Mouse (Mus musculus): ENCODE results near the gene Nicn1.

Nicn1 gene

DNA sequence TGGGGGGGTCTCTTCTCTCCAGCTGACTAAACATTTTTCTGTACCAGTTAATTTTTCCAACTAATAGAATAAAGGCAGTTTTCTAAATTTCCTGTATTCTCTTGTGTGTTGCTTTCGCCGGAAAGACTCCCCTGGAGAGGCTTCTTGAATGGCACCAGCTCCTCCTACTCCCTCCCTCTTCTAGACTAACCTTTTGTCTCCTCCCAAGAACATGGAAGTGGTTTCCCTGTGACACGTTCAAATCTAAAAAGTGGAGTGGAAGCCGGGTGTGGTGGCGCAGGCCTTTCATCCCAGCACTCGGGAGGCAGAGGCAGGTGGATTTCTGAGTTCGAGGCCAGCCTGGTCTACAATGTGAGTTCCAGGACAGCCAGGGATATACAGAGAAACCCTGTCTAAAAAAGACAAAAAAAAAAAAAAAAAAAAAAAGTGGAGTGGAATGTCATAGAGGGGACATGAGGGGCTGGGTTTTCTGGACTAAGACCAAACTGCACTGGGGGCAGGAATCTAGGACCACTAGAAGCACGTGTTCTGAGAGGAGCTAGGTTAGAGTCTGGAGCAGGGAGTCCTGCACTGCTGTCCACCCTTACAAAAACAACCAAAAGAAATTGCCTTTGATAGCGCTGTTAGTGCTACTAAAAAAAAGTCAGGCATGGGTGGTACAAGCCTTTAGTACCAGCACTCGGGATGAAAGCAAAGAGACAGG is 47.8 kb downstream of the Nicn1 start:
- no peak for DNase-seq (ENCODE audit: low read depth)

DNA sequence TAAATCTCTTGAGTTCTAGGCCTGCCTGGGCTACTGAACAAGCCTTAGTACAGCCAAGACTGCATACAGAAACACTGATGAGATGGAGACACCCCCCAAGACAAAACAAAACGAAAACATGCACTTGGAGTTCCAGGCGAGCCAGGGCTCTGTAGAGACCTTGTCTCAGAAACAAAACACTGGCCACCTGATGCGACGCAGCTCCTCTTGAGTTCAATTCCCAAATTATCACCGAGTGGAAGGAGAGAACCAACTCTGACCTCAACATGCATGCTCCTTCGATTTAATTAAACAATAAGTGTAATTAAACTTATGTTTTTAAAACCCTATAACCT is 48.3 kb downstream of the Nicn1 start:
- no peak for DNase-seq (ENCODE audit: low read depth)

- peak; percentile 96 for DNase-seq (ENCODE audit: low read depth)
These were observed 48.9 kb downstream of the Nicn1 start, which contains the start of gene Gpx1 for GRCm38 (mm10) chr9:108338886-108339781. TSS of gene Gpx1 (plus strand) at chr9:108338903.

GRCm38 (mm10) chr9:108339886-108340257 is 49.6 kb downstream of the Nicn1 start:
- peak; percentile 47 for DNase-seq (ENCODE audit: low read depth)

DNA sequence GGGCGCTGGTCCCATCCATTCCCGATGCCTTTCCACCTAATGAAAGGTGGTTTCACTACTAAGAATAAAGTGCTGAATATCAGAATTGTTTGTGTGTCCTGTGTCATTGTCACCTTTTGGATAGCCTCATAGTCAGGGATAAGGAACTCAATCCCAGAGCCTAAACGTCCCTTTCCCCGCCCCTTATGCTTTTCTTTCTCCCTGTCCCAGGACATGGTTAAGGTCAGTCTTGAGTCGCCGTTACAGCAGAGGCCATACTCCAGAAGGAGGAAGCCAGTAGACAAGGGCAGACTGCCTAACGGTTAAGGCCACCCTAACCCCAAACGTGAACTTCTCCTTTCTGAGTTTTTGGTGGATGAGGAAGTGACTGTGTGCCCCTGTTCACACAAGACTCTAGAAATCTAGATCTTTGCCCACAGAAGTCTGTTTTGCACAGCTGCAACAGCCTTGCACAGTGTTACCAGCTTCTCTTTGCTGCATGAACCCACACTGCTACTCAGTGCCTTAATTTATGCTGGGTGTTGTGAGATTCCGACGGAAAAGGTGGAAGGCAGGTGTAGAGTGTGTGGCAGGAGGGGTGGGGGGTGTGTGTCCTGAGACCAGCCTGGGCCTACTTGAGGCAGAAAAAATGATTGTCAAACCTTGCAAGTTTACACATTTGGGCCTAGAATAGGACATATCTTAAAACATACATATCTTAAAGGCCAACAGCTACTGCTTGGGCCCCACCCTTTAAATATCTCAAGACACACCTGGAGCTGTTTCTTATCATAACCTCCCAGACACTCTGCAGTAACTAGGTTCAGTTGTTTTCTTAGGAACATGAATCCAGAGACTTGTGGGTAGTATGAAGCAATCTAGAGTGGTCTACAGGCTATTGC is 50.3 kb downstream of the Nicn1 start:
- peak; percentile 10 for DNase-seq (ENCODE audit: low read depth)

DNA sequence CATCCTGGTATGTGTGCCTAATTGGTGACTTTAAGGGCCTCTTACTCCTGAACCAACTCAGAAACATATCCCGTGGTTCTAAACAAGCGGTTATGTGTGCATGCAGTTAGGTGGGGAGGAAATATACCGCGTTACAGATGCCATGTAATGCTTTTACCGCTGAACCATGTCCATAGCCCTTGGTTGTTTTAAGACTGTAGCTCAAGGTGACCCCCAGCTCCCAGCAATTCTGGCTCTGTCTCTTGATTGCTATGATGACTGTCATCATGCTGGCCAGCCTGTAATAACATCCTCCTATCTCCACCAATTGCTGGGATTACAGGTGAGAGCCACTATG is 50.9 kb downstream of the Nicn1 start:
- no peak for DNase-seq (ENCODE audit: low read depth)

GRCm38 (mm10) chr9:108341801-108342200 is 51.6 kb downstream of the Nicn1 start:
- DNase-seq (ENCODE audit: low read depth), result peak; percentile 74

- peak; percentile 50 for DNase-seq (ENCODE audit: low read depth)
These were observed 52.1 kb downstream of the Nicn1 start for GRCm38 (mm10) chr9:108342301-108342831.

GRCm38 (mm10) chr9:108343331-108343730 is 53.1 kb downstream of the Nicn1 start:
- DNase-seq (ENCODE audit: low read depth), result no peak

GRCm38 (mm10) chr9:108343835-108344234 is 53.6 kb downstream of the Nicn1 start:
- no peak for DNase-seq (ENCODE audit: low read depth)

- DNase-seq (ENCODE audit: low read depth), result no peak
These were observed 54.2 kb downstream of the Nicn1 start for GRCm38 (mm10) chr9:108344471-108344870.

Measured in NIH3T3 (cell line).